Mouse (Mus musculus): ENCODE data around the gene Schip1. TPM values are rescaled to one million over a fixed set of nuclear protein-coding genes. Genes with fewer than 3 reads are reported as not detected.

Gene Schip1
- polyA plus RNA-seq, 1 experiment from 2014 or later: 29.7 TPM

- H3K4me1 ChIP-seq (ENCODE audit: control insufficient read depth, insufficient read depth, low read length): no peaks in the 10 kb centered on the region
- no peak overlapping the region for H3K4me3 ChIP-seq (ENCODE audit: low read length)
- no peak overlapping the region for H3K27ac ChIP-seq (ENCODE audit: low read length)
- no peak overlapping the region for H3K9ac ChIP-seq (ENCODE audit: low read depth, low read length)
- no peak overlapping the region for H3K4me2 ChIP-seq (ENCODE audit: low read depth, low read length)
- peaks cover 2% of the 10 kb centered on the region; the same call in 1 of the 2 replicates for H3K36me3 ChIP-seq (ENCODE audit: control insufficient read depth, insufficient read depth, low read length)
- H3K27me3 ChIP-seq (replicated peaks; ENCODE audit: control insufficient read depth, insufficient read depth, low read length): no peaks in the 10 kb centered on the region
- WGBS: 53% methylated on average over 5 of the region's 5 CpGs
- ATAC-seq: no peak
- no peaks in the 10 kb centered on the region for H3K9me3 ChIP-seq (ENCODE audit: control insufficient read depth, low read length)
Observed at GRCm38 (mm10) chr3:68619097-68619496, 554.5 kb downstream of the Schip1 start.

GRCm38 (mm10) chr3:68621971-68622370 lies 557.4 kb downstream of the Schip1 start:
- no peaks in the 10 kb centered on the region for H3K4me1 ChIP-seq (ENCODE audit: control insufficient read depth, insufficient read depth, low read length)
- 90% methylated on average over 3 of the region's 3 CpGs for WGBS
- H3K9me3 ChIP-seq (ENCODE audit: control insufficient read depth, low read length): no peaks in the 10 kb centered on the region
- H3K27me3 ChIP-seq (replicated peaks; ENCODE audit: control insufficient read depth, insufficient read depth, low read length): no peaks in the 10 kb centered on the region
- H3K36me3 ChIP-seq (ENCODE audit: control insufficient read depth, insufficient read depth, low read length): peaks cover 2% of the 10 kb centered on the region; the same call in 1 of the 2 replicates
- no peak overlapping the region for H3K9ac ChIP-seq (ENCODE audit: low read depth, low read length)
- H3K4me3 ChIP-seq (ENCODE audit: low read length): no peak overlapping the region
- ATAC-seq: no peak
- H3K27ac ChIP-seq (ENCODE audit: low read length): no peak overlapping the region
- no peak overlapping the region for H3K4me2 ChIP-seq (ENCODE audit: low read depth, low read length)

- ATAC-seq: no peak
- Histone ChIP-seq H3K36me3 (ENCODE audit: control insufficient read depth, insufficient read depth, low read length) (no peaks in the 10 kb centered on the region; the same call in 1 of the 2 replicates), H3K4me1 (ENCODE audit: control insufficient read depth, insufficient read depth, low read length) (no peaks in the 10 kb centered on the region), H3K27me3 (replicated peaks; ENCODE audit: control insufficient read depth, insufficient read depth, low read length) (no peaks in the 10 kb centered on the region), H3K27ac (ENCODE audit: low read length) (no peak overlapping the region), H3K4me2 (ENCODE audit: low read depth, low read length) (no peak overlapping the region), H3K4me3 (ENCODE audit: low read length) (no peak overlapping the region), H3K9me3 (ENCODE audit: control insufficient read depth, low read length) (no peaks in the 10 kb centered on the region), H3K9ac (ENCODE audit: low read depth, low read length) (no peak overlapping the region)
- WGBS: 83% methylated on average over 5 of the region's 5 CpGs
Observed at GRCm38 (mm10) chr3:68623036-68623435, 558.4 kb downstream of the Schip1 start.

- H3K4me3 ChIP-seq (ENCODE audit: low read length): no peak overlapping the region
- no peak overlapping the region for H3K27ac ChIP-seq (ENCODE audit: low read length)
- no peak for ATAC-seq
- no peaks in the 10 kb centered on the region for H3K4me1 ChIP-seq (ENCODE audit: control insufficient read depth, insufficient read depth, low read length)
- H3K9ac ChIP-seq (ENCODE audit: low read depth, low read length): no peak overlapping the region
- no peaks in the 10 kb centered on the region; the same call in 1 of the 2 replicates for H3K36me3 ChIP-seq (ENCODE audit: control insufficient read depth, insufficient read depth, low read length)
- H3K4me2 ChIP-seq (ENCODE audit: low read depth, low read length): no peak overlapping the region
- no peaks in the 10 kb centered on the region for H3K27me3 ChIP-seq (replicated peaks; ENCODE audit: control insufficient read depth, insufficient read depth, low read length)
- H3K9me3 ChIP-seq (ENCODE audit: control insufficient read depth, low read length): no peaks in the 10 kb centered on the region
- WGBS: 90% methylated on average over 6 of the region's 6 CpGs
Observed at GRCm38 (mm10) chr3:68624471-68624870, 559.9 kb downstream of the Schip1 start.

- 69% methylated on average over 4 of the region's 4 CpGs for WGBS
- H3K27me3 ChIP-seq (replicated peaks; ENCODE audit: control insufficient read depth, insufficient read depth, low read length): no peaks in the 10 kb centered on the region
- no peaks in the 10 kb centered on the region for H3K9me3 ChIP-seq (ENCODE audit: control insufficient read depth, low read length)
- H3K27ac ChIP-seq (ENCODE audit: low read length): no peak overlapping the region
- no peaks in the 10 kb centered on the region for H3K4me1 ChIP-seq (ENCODE audit: control insufficient read depth, insufficient read depth, low read length)
- H3K4me2 ChIP-seq (ENCODE audit: low read depth, low read length): no peak overlapping the region
- no peak overlapping the region for H3K9ac ChIP-seq (ENCODE audit: low read depth, low read length)
- no peak overlapping the region for H3K4me3 ChIP-seq (ENCODE audit: low read length)
- H3K36me3 ChIP-seq (ENCODE audit: control insufficient read depth, insufficient read depth, low read length): no peaks in the 10 kb centered on the region
- ATAC-seq: no peak
Observed at GRCm38 (mm10) chr3:68630261-68630660, 565.7 kb downstream of the Schip1 start.

GRCm38 (mm10) chr3:68630821-68631220 lies 566.2 kb downstream of the Schip1 start:
- H3K36me3 ChIP-seq (ENCODE audit: control insufficient read depth, insufficient read depth, low read length): no peaks in the 10 kb centered on the region
- no peak overlapping the region for H3K9ac ChIP-seq (ENCODE audit: low read depth, low read length)
- no peak overlapping the region for H3K4me3 ChIP-seq (ENCODE audit: low read length)
- H3K4me2 ChIP-seq (ENCODE audit: low read depth, low read length): no peak overlapping the region
- ATAC-seq: no peak
- no peaks in the 10 kb centered on the region for H3K9me3 ChIP-seq (ENCODE audit: control insufficient read depth, low read length)
- no peak overlapping the region for H3K27ac ChIP-seq (ENCODE audit: low read length)
- H3K4me1 ChIP-seq (ENCODE audit: control insufficient read depth, insufficient read depth, low read length): no peaks in the 10 kb centered on the region
- WGBS: 64% methylated on average over 3 of the region's 3 CpGs
- no peaks in the 10 kb centered on the region for H3K27me3 ChIP-seq (replicated peaks; ENCODE audit: control insufficient read depth, insufficient read depth, low read length)

- Histone ChIP-seq H3K36me3 (ENCODE audit: control insufficient read depth, insufficient read depth, low read length) (no peaks in the 10 kb centered on the region), H3K4me3 (ENCODE audit: low read length) (no peak overlapping the region), H3K4me2 (ENCODE audit: low read depth, low read length) (no peak overlapping the region), H3K9ac (ENCODE audit: low read depth, low read length) (no peak overlapping the region), H3K4me1 (ENCODE audit: control insufficient read depth, insufficient read depth, low read length) (no peaks in the 10 kb centered on the region), H3K27ac (ENCODE audit: low read length) (no peak overlapping the region), H3K27me3 (replicated peaks; ENCODE audit: control insufficient read depth, insufficient read depth, low read length) (no peaks in the 10 kb centered on the region), H3K9me3 (ENCODE audit: control insufficient read depth, low read length) (no peaks in the 10 kb centered on the region)
- 81% methylated on average over 3 of the region's 3 CpGs for WGBS
- no peak for ATAC-seq
Observed at GRCm38 (mm10) chr3:68632714-68633113, 568.1 kb downstream of the Schip1 start.

- ATAC-seq: no peak
- WGBS: 87% methylated on average over 4 of the region's 4 CpGs
Observed at GRCm38 (mm10) chr3:68633577-68633976, 569.0 kb downstream of the Schip1 start.

GRCm38 (mm10) chr3:68637960-68638359 lies 573.4 kb downstream of the Schip1 start:
- no peak overlapping the region for H3K27ac ChIP-seq (ENCODE audit: low read length)
- H3K27me3 ChIP-seq (replicated peaks; ENCODE audit: control insufficient read depth, insufficient read depth, low read length): no peaks in the 10 kb centered on the region
- no peak overlapping the region for H3K4me3 ChIP-seq (ENCODE audit: low read length)
- H3K9me3 ChIP-seq (ENCODE audit: control insufficient read depth, low read length): no peaks in the 10 kb centered on the region
- no peak overlapping the region for H3K9ac ChIP-seq (ENCODE audit: low read depth, low read length)
- H3K4me2 ChIP-seq (ENCODE audit: low read depth, low read length): no peak overlapping the region
- ATAC-seq: no peak
- no peaks in the 10 kb centered on the region for H3K36me3 ChIP-seq (ENCODE audit: control insufficient read depth, insufficient read depth, low read length)
- no peaks in the 10 kb centered on the region for H3K4me1 ChIP-seq (ENCODE audit: control insufficient read depth, insufficient read depth, low read length)
- 53% methylated on average over 7 of the region's 7 CpGs for WGBS

More at GRCm38 (mm10) chr3:68633577-68633976, 569.0 kb downstream of the Schip1 start:
- no peak overlapping the region for H3K4me2 ChIP-seq (ENCODE audit: low read depth, low read length)
- H3K4me1 ChIP-seq (ENCODE audit: control insufficient read depth, insufficient read depth, low read length): no peaks in the 10 kb centered on the region
- no peak overlapping the region for H3K27ac ChIP-seq (ENCODE audit: low read length)
- H3K9me3 ChIP-seq (ENCODE audit: control insufficient read depth, low read length): no peaks in the 10 kb centered on the region
- no peaks in the 10 kb centered on the region for H3K36me3 ChIP-seq (ENCODE audit: control insufficient read depth, insufficient read depth, low read length)
- no peak overlapping the region for H3K4me3 ChIP-seq (ENCODE audit: low read length)
- no peak overlapping the region for H3K9ac ChIP-seq (ENCODE audit: low read depth, low read length)
- no peaks in the 10 kb centered on the region for H3K27me3 ChIP-seq (replicated peaks; ENCODE audit: control insufficient read depth, insufficient read depth, low read length)

- no peak overlapping the region for H3K4me3 ChIP-seq (ENCODE audit: low read length)
- no peak overlapping the region for H3K4me2 ChIP-seq (ENCODE audit: low read depth, low read length)
- ATAC-seq: no peak
- no peaks in the 10 kb centered on the region for H3K36me3 ChIP-seq (ENCODE audit: control insufficient read depth, insufficient read depth, low read length)
- 89% methylated on average over 1 of the region's 1 CpGs for whole genome bisulfite sequencing
- no peaks in the 10 kb centered on the region for H3K9me3 ChIP-seq (ENCODE audit: control insufficient read depth, low read length)
- no peaks in the 10 kb centered on the region for H3K4me1 ChIP-seq (ENCODE audit: control insufficient read depth, insufficient read depth, low read length)
- no peaks in the 10 kb centered on the region for H3K27me3 ChIP-seq (replicated peaks; ENCODE audit: control insufficient read depth, insufficient read depth, low read length)
- H3K9ac ChIP-seq (ENCODE audit: low read depth, low read length): no peak overlapping the region
- no peak overlapping the region for H3K27ac ChIP-seq (ENCODE audit: low read length)
Observed at GRCm38 (mm10) chr3:68638703-68639102, 574.1 kb downstream of the Schip1 start.

Measured in intestine, embryonic 16.5 days (tissue).